Mouse (Mus musculus) cortical plate, adult 2 months (tissue): ENCODE results near the gene Pigz.

Experiments used
- CTCF ChIP-seq: fragments of 200-500 bp; IDR thresholded peaks from 2 replicates; pipeline ENCODE4 v1.5.1; 2011; ENCODE audit warnings: mild to moderate bottlenecking, control low read depth, low read length; ENCODE audit not compliant: insufficient read depth; ENCODE audit errors: extremely low read depth
- POLR2A ChIP-seq: fragments of 200-500 bp; IDR thresholded peaks from 2 replicates; pipeline ENCODE4 v1.6.1; 2011; ENCODE audit warnings: mild to moderate bottlenecking, low read length, control low read depth; ENCODE audit not compliant: insufficient read depth; ENCODE audit errors: extremely low read depth

- TF ChIP-seq CTCF (no peak), POLR2A (no peak)
Measured at GRCm38 (mm10) chr16:31993195-31993594, 59.5 kb downstream of the Pigz start.
